19 mouse cellular contexts compared by ENCODE assay signal in genomic region chr12:17538087-17538486, GRCm38 (mm10). TPM values are rescaled to one million over a fixed set of nuclear protein-coding genes. Genes with fewer than 3 reads are reported as not detected.
A peak's percentile ranks its signal among the peaks of the same experiment; 100 is the strongest.
DNase-seq lines count a peak whose midpoint lies in the region; ATAC-seq and TF ChIP-seq lines count a peak whose summit lies in the region.
"Had no signal": no experiment of that assay in that cellular context is flagged by ENCODE, and none has a peak within 500 bp of the region (broad histone marks: within the 10 kb centered on the region; RNA-seq: fewer than 3 reads in every experiment).

No protein-coding gene starts in this region.

- peak; percentile 85 for DNase-seq in MEL-GATA-1-ER (ENCODE audit: extremely low read depth, low read depth)
- peak; percentile 85 for DNase-seq in liver, embryonic 13.5 days
- DNase-seq in spleen, adult 2 months (ENCODE audit: low read depth in 1 of 2, low spot score in 2 of 2), result no peak
- DNase-seq in adrenal gland, adult (ENCODE audit: inconsistent age in 2 of 2, low spot score in 1 of 2), result no peak
- no peak for DNase-seq in lung, adult 2 months
- DNase-seq in thymus, adult 2 months, result no peak
- DNase-seq: adrenal gland, postnatal 36 days; cerebellum, adult 18-20 months; gastrocnemius, postnatal 36 days; kidney, adult 9 months; layer of hippocampus, adult 9-11 months; lung, adult 18-20 months; thymus, adult 18-20 months had no signal

- H3K9me3 ChIP-seq in liver, embryonic 13.5 days (replicated peaks), result no peaks in the 10 kb centered on the region
- H3K9me3 ChIP-seq in hindbrain, embryonic 12.5 days (replicated peaks), result no peaks in the 10 kb centered on the region
- H3K9me3 ChIP-seq: embryonic facial prominence, embryonic 10.5 days; heart, embryonic 13.5 days; hindbrain, embryonic 15.5 days; megakaryocyte, embryonic 14.5 days had no signal

- H3K4me1 ChIP-seq in liver, embryonic 13.5 days (replicated peaks), result peaks cover 83% of the 10 kb centered on the region
- no peaks in the 10 kb centered on the region for H3K4me1 ChIP-seq in spleen, adult 2 months (ENCODE audit: control insufficient read depth, insufficient read depth, insufficient read length)
- no peaks in the 10 kb centered on the region for H3K4me1 ChIP-seq in hindbrain, embryonic 12.5 days
- no peaks in the 10 kb centered on the region for H3K4me1 ChIP-seq in lung, adult 2 months (ENCODE audit: control insufficient read depth, insufficient read depth, low read length)
- no peaks in the 10 kb centered on the region for H3K4me1 ChIP-seq in thymus, adult 2 months (replicated peaks; ENCODE audit: control insufficient read depth, insufficient read depth, low read length)
- H3K4me1 ChIP-seq: embryonic facial prominence, embryonic 10.5 days; heart, embryonic 13.5 days; hindbrain, embryonic 15.5 days had no signal

- peak overlapping the region; percentile 84 for H3K4me2 ChIP-seq in liver, embryonic 13.5 days
- H3K4me2 ChIP-seq in hindbrain, embryonic 12.5 days (replicated peaks), result no peak overlapping the region
- H3K4me2 ChIP-seq: heart, embryonic 13.5 days; hindbrain, embryonic 15.5 days had no signal

- H3K27ac ChIP-seq in liver, embryonic 13.5 days, result peak overlapping the region; percentile 97
- H3K27ac ChIP-seq in spleen, adult 2 months (ENCODE audit: insufficient read depth, low read length), result 0 out of 2 replicates have a peak overlapping the region, but pooled peaks have one; percentile 25
- H3K27ac ChIP-seq in hindbrain, embryonic 12.5 days, result no peak overlapping the region
- no peak overlapping the region for H3K27ac ChIP-seq in thymus, adult 2 months (ENCODE audit: control insufficient read depth, insufficient read depth, low read length)
- H3K27ac ChIP-seq: embryonic facial prominence, embryonic 10.5 days; heart, embryonic 13.5 days; hindbrain, embryonic 15.5 days had no signal

- no peaks in the 10 kb centered on the region for H3K27me3 ChIP-seq in liver, embryonic 13.5 days
- no peaks in the 10 kb centered on the region for H3K27me3 ChIP-seq in spleen, adult 2 months (ENCODE audit: control insufficient read depth, insufficient read depth, low read length)
- peaks cover 7% of the 10 kb centered on the region for H3K27me3 ChIP-seq in hindbrain, embryonic 12.5 days
- no peaks in the 10 kb centered on the region for H3K27me3 ChIP-seq in thymus, adult 2 months (ENCODE audit: control insufficient read depth, insufficient read depth, low read length)
- H3K27me3 ChIP-seq: hindbrain, embryonic 15.5 days had no signal

- H3K4me3 ChIP-seq in liver, embryonic 13.5 days (replicated peaks), result peak overlapping the region; percentile 58
- no peak overlapping the region for H3K4me3 ChIP-seq in spleen, adult 2 months (ENCODE audit: extremely low read depth, insufficient read depth, insufficient read length)
- H3K4me3 ChIP-seq in hindbrain, embryonic 12.5 days, result no peak overlapping the region
- no peak overlapping the region for H3K4me3 ChIP-seq in lung, adult 2 months (replicated peaks; ENCODE audit: extremely low read depth, low read depth, low read length)
- H3K4me3 ChIP-seq in thymus, adult 2 months (ENCODE audit: control insufficient read depth, insufficient read depth, low read length), result no peak overlapping the region
- H3K4me3 ChIP-seq: embryonic facial prominence, embryonic 10.5 days; heart, embryonic 13.5 days; hindbrain, embryonic 15.5 days; megakaryocyte, embryonic 14.5 days had no signal

- H3K36me3 ChIP-seq in liver, embryonic 13.5 days, result no peaks in the 10 kb centered on the region
- H3K36me3 ChIP-seq in spleen, adult 2 months (ENCODE audit: control insufficient read depth, insufficient read depth, low read length), result no peaks in the 10 kb centered on the region
- no peaks in the 10 kb centered on the region for H3K36me3 ChIP-seq in hindbrain, embryonic 12.5 days
- H3K36me3 ChIP-seq in thymus, adult 2 months (ENCODE audit: control insufficient read depth, insufficient read depth, low read length), result no peaks in the 10 kb centered on the region
- H3K36me3 ChIP-seq: embryonic facial prominence, embryonic 10.5 days; heart, embryonic 13.5 days; hindbrain, embryonic 15.5 days had no signal

- ATAC-seq in erythroblast, adult 5-6 weeks (replicated peaks; ENCODE audit: low FRiP score, poor library complexity, severe bottlenecking), result peak; percentile 84
- ATAC-seq in liver, embryonic 13.5 days (ENCODE audit: low read depth), result peak; percentile 95
- ATAC-seq in hindbrain, embryonic 12.5 days (ENCODE audit: low FRiP score), result no peak

- peak overlapping the region; percentile 79 for H3K9ac ChIP-seq in liver, embryonic 13.5 days
- no peak overlapping the region for H3K9ac ChIP-seq in hindbrain, embryonic 12.5 days
- H3K9ac ChIP-seq: heart, embryonic 13.5 days; hindbrain, embryonic 15.5 days had no signal

- TF ChIP-seq CTCF in spleen, adult 2 months (IDR thresholded peaks at IDR 0.05; ENCODE audit: extremely low read depth, insufficient read depth, insufficient read length, insufficient replicate concordance), result no peak
- no peak for TF ChIP-seq CTCF in lung, adult 2 months (IDR thresholded peaks at IDR 0.05; ENCODE audit: insufficient read depth, low read length)
- no peak for TF ChIP-seq CTCF in thymus, adult 2 months (IDR thresholded peaks at IDR 0.05; ENCODE audit: borderline replicate concordance, control insufficient read depth, extremely low read depth, insufficient read depth, low read length, poor library complexity)

- TF ChIP-seq POLR2A in spleen, adult 2 months (IDR thresholded peaks at IDR 0.05; ENCODE audit: low read depth, low read length), result no peak
- no peak for TF ChIP-seq POLR2A in lung, adult 2 months (IDR thresholded peaks at IDR 0.05; ENCODE audit: borderline replicate concordance, extremely low read depth, low read depth, low read length)
- no peak for TF ChIP-seq POLR2A in thymus, adult 2 months (IDR thresholded peaks at IDR 0.05; ENCODE audit: control insufficient read depth, extremely low read depth, insufficient read depth, low read length, poor library complexity)

- 19% methylated on average over 3 of the region's 3 CpGs for WGBS in liver, embryonic 13.5 days (ENCODE audit: insufficient replicate concordance)
- 82% methylated on average over 3 of the region's 3 CpGs for WGBS in spleen, adult 2 months
- WGBS in hindbrain, embryonic 12.5 days, result 93% methylated on average over 3 of the region's 3 CpGs
- WGBS in lung, adult 2 months, result 88% methylated on average over 3 of the region's 3 CpGs
- WGBS in thymus, adult 2 months, result 94% methylated on average over 3 of the region's 3 CpGs

RNA-seq across cellular contexts. Expression of gene Odc1, which starts 6.5 kb away (rescaled TPM):
- 578 and 641 TPM in 2 replicates for total RNA-seq in erythroblast, adult 5-6 weeks (2015; ENCODE audit: low replicate concordance)
- 1,162 and 1,709 TPM in 2 replicates for total RNA-seq in erythroblast, adult 5-6 weeks (2017; ENCODE audit: low replicate concordance)
- 465 and 535 TPM in 2 replicates for polyA plus RNA-seq in liver, embryonic 13.5 days (2015; fragmentation: Nextera tagmentation; extraction: Ambion mirVana)
- polyA plus RNA-seq in spleen, adult 2 months (2012; rRNA removed), result 80.9 and 90.6 TPM in 2 replicates
- polyA plus RNA-seq in hindbrain, embryonic 12.5 days (2016; fragmentation: Nextera tagmentation; extraction: Ambion mirVana), result 237 and 240 TPM in 2 replicates
- 48.1 and 59.5 TPM in 2 replicates for polyA plus RNA-seq in lung, adult 2 months (2012; rRNA removed)
- polyA plus RNA-seq in thymus, adult 2 months (2012; rRNA removed), result 71.1 and 80.5 TPM in 2 replicates

Comparison
In these comparisons a context has a peak if more than half of its experiments do, and no peak if none do; other contexts are left out.
1. DNase-seq: peak in MEL-GATA-1-ER (single experiment) and liver, embryonic 13.5 days (single experiment); none in spleen, adult 2 months (0 of 2), adrenal gland, adult (0 of 2), lung, adult 2 months (single experiment) and thymus, adult 2 months (single experiment).
2. H3K27ac ChIP-seq: peak in liver, embryonic 13.5 days (single experiment) and spleen, adult 2 months (single experiment); none in hindbrain, embryonic 12.5 days (single experiment) and thymus, adult 2 months (single experiment).